Mouse (Mus musculus): Measurements from ENCODE around the gene Ctsa.

- TF ChIP-seq CTCF (conservative IDR thresholded peaks at IDR 0.05; ENCODE audit: insufficient read depth, insufficient read length, low read depth, low read length) (no peak), POLR2A (IDR thresholded peaks at IDR 0.05; ENCODE audit: low read depth, low read length) (no peak)
Observed at GRCm38 (mm10) chr2:164886617-164887016, 53.9 kb downstream of the Ctsa start.
